Mouse (Mus musculus) G1E-ER4 (cell line): ENCODE results near the gene Smarcd3. TPM values are rescaled to one million over a fixed set of nuclear protein-coding genes. Genes with fewer than 3 reads are reported as not detected.

Source experiments
- GATA1 ChIP-seq: IDR thresholded peaks from one replicate; pipeline ENCODE4 v1.8.0; 2012; ENCODE audit warnings: low read length, inconsistent platforms
- polyA plus RNA-seq: library from polyadenylated mRNA; stranded (reverse); fragments of >175 nt; gene quantifications from 2 replicates; pipeline ENCODE4 v1.2.3, GENCODE M21; 2012

Smarcd3 gene
- polyA plus RNA-seq, 1 experiment: not detected

DNA sequence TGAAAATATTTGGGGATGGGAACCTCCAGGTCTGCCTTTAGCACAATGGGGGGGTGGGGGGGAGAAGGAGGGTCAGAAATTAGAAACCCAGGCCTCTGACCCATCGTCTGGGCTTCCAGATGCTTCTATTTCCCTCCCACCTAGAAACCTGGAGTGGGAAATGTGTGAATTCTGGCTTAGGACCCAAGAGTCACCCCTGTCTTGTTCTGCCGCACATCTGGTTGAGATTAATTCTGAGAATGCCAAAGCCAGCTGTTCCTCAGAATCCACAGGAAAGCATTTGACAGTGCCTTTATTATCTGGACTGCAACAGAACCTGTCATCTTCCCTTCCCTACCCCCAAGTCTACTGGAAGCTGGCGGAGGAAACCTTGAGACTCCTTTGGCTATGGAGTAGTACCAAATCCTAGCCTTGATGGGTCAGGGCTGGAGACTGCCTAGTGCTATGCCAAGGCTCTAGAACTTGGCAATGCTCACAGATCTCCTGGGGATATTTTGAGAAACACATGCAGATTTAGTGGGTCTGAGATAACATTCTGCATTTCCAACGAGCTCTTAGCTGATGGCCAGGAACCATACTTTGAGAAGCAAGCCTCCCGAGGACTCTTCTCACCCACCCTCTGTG is 70.5 kb downstream of the Smarcd3 start:
- TF ChIP-seq GATA1: no peak

DNA sequence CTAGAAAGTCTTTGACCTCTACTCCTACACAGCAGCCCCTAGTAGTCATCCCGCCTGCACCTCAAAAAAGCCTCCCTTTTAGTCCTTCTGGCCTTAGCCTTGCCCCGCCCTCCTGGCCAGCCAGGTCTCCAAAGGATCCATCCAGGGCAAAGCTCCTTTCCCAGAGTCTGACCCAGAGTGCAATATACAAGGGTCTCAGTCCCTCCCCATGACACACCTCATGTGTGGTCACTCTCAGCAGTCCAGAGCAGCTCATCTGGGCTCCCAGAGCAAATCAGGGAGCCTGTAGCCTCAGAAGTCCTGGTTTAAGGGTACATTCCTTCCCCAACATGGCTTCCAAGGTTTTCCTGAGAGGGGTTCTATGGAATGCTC is 72.9 kb downstream of the Smarcd3 start:
- TF ChIP-seq GATA1: no peak

DNA sequence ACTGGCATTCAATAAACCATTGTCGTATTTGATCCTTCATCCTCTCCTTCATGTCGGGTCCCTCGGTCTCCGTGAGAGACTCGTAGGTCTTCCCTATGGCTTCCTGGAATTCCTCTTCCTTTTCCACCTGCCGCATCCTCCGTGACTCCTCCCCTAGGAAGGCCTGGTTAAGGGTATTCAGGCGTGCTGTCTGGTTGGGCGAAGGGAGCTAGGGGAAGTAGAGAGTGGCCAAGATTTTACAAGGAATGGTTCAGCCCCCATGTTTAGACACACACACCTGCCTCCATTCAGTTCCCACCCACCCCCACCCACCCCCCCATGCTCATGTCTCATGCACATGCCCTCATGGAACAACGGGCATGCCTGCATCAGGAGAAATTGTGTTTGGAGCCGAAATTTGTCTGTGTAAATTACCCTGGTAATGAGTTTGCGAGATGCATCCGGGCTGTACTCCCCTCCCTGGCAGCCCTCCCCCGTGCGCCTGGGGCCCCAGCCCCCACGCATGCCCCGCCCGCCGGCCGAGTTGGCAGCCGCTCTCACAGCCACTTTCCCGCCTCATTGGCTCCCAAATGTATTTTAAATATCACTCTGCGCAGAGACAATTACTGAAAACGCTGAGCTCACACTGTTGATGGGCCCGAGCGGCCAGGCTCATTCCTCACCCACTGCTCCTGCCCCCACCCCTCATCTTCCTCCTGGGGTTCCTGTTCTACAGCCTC is 73.5 kb downstream of the Smarcd3 start:
- no peak for TF ChIP-seq GATA1

DNA sequence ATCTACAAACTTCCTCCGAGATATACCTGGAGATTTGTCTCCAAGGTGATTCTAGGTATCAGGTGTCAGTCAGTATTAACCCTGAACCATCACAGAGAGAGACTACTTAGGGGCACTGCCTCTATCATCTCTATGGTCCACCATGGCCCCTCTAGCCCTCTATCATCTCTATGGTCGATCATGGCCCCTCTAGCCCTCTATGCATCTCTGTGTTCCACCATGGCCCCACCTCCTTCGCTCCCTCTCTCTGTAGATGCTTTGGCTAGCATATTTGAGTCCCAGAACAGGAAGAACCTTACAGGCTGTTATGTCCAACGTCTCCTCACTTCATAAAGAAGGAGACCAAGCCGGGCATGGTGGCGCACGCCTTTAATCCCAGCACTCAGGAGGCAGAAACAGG is 81.6 kb downstream of the Smarcd3 start:
- no peak for TF ChIP-seq GATA1

DNA sequence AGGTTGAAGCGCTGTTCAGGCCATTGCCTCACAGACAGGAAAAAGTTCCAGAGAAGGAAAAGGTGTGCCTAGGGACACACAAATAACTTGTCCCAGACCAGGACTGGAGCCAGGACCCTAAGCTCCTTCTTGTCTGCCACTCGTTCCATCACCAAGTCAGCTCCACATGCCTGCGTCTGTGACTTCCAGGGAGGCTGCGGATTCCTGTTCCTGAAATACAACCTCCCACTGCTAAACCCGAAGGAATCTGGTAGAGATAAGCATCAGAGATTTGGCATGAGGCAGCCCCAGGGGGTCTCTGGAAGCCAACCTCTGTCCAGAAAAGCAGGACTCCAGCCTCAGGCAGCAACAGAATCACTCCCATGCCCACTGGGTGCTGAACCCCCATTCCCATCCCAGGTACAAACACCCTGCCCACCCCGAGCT is 83.1 kb downstream of the Smarcd3 start:
- TF ChIP-seq GATA1: no peak

Other genes starting within 250 kb of the Smarcd3 start
- 0.17 and 0.25 TPM in 2 replicates for gene Atg9b, start 232.3 kb downstream of the Smarcd3 start, polyA plus RNA-seq
- gene Abcb8, start 230.7 kb downstream of the Smarcd3 start, polyA plus RNA-seq: 59.9 and 60.9 TPM in 2 replicates
- gene Asic3, start 211.0 kb downstream of the Smarcd3 start, polyA plus RNA-seq: 0.08 TPM in 1 of 2 replicates, not detected in the other
- gene Cdk5, start 200.9 kb downstream of the Smarcd3 start, polyA plus RNA-seq: 14.3 and 19.4 TPM in 2 replicates
- 22.8 and 24.1 TPM in 2 replicates for gene Slc4a2, start 200.6 kb downstream of the Smarcd3 start, polyA plus RNA-seq
- gene Fastk, start 179.1 kb downstream of the Smarcd3 start, polyA plus RNA-seq: 287 and 347 TPM in 2 replicates
- 29.5 and 31.2 TPM in 2 replicates for gene Tmub1, start 176.6 kb downstream of the Smarcd3 start, polyA plus RNA-seq
- gene Agap3, start 172.2 kb downstream of the Smarcd3 start, polyA plus RNA-seq: 321 and 334 TPM in 2 replicates
- gene Gbx1, start 97.2 kb downstream of the Smarcd3 start, polyA plus RNA-seq: 0.01 TPM in 1 of 2 replicates, not detected in the other
- gene Asb10, start 83.4 kb downstream of the Smarcd3 start, polyA plus RNA-seq: not detected in 2 replicates
- gene 4931409K22Rik, start 67.6 kb downstream of the Smarcd3 start, polyA plus RNA-seq: not detected in 2 replicates
- gene Abcf2, start 46.9 kb downstream of the Smarcd3 start, polyA plus RNA-seq: 120 and 124 TPM in 2 replicates
- 26.9 and 36.2 TPM in 2 replicates for gene Chpf2, start 37.7 kb downstream of the Smarcd3 start, polyA plus RNA-seq
- gene Nub1, start 61.1 kb upstream of the Smarcd3 start, polyA plus RNA-seq: 20.1 and 30.2 TPM in 2 replicates
- gene Wdr86, start 106.3 kb upstream of the Smarcd3 start, polyA plus RNA-seq: not detected in 2 replicates
- gene Crygn, start 133.6 kb upstream of the Smarcd3 start, polyA plus RNA-seq: not detected in 2 replicates
- 31.7 and 37.0 TPM in 2 replicates for gene Rheb, start 218.2 kb upstream of the Smarcd3 start, polyA plus RNA-seq